Mouse (Mus musculus): ENCODE measurements around the gene Pus7l. TPM values are rescaled to one million over a fixed set of nuclear protein-coding genes. Genes with fewer than 3 reads are reported as not detected.

The Pus7l gene
- polyA plus RNA-seq, 1 experiment from 2014 or later, result 5.2 TPM

- no peak for ATAC-seq
- 85% methylated on average over 4 of the region's 4 CpGs for WGBS
- no peak overlapping the region for H3K4me2 ChIP-seq (ENCODE audit: low read length)
These were observed 1.5 kb upstream of the Pus7l start for GRCm38 (mm10) chr15:94544844-94545243.

DNA sequence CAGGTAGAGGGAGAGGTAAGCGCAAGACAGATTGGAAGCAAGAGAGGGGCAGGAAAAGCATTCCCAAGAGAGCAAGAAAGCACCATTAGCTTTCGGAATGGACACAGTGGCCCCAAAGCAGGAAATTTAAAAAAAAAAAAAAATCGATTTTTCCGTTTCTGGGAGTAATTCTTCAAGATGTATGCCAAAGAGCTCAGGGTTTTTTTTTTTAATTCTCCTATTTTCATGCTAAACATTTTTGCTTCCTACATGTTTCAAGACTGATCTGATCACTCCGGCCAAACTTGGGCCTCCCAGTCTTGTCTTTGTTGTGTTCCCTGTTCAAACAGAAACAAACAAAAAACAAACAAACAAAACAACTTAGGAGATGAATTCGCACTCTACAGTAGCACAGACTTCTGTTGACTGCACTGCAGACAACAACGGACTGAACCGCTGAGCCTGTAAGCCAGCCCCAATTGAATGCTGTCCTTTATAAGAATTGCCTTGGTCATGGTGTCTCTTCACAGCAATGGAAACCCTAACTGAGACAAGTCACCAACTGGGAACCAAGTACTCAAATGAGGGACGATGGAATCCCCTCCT, 797 bp upstream of the Pus7l start:
- no peaks in the 10 kb centered on the region for H3K27me3 ChIP-seq (replicated peaks; ENCODE audit: control insufficient read depth, insufficient read depth, low read length)

More at GRCm38 (mm10) chr15:94544844-94545243, 1.5 kb upstream of the Pus7l start:
- Histone ChIP-seq H3K27ac (ENCODE audit: low read depth, low read length) (no peak overlapping the region), H3K9me3 (replicated peaks; ENCODE audit: control insufficient read depth, low read length) (no peaks in the 10 kb centered on the region), H3K36me3 (ENCODE audit: control insufficient read depth, insufficient read depth, low read length) (no peaks in the 10 kb centered on the region), H3K4me1 (ENCODE audit: control insufficient read depth, insufficient read depth, low read length) (peaks cover 5% of the 10 kb centered on the region; the same call in 1 of the 2 replicates), H3K4me3 (ENCODE audit: low read depth, low read length) (no peak overlapping the region), H3K9ac (ENCODE audit: low read length) (no peak overlapping the region), H3K27me3 (replicated peaks; ENCODE audit: control insufficient read depth, insufficient read depth, low read length) (no peaks in the 10 kb centered on the region)
- no peak for DNase-seq (ENCODE audit: low spot score)

GRCm38 (mm10) chr15:94542567-94543408, 559 bp downstream of the Pus7l start:
- H3K4me2 ChIP-seq (ENCODE audit: low read length), result peak overlapping the region; percentile 72
- ATAC-seq (peak; percentile 88), DNase-seq (ENCODE audit: low spot score) (no peak)
- no peaks in the 10 kb centered on the region for H3K9me3 ChIP-seq (replicated peaks; ENCODE audit: control insufficient read depth, low read length)
- H3K9ac ChIP-seq (ENCODE audit: low read length), result peak overlapping the region; percentile 67
- peaks cover 5% of the 10 kb centered on the region; the same call in 1 of the 2 replicates for H3K4me1 ChIP-seq (ENCODE audit: control insufficient read depth, insufficient read depth, low read length)
- peak overlapping the region; percentile 62 for H3K4me3 ChIP-seq (ENCODE audit: low read depth, low read length)
- no peaks in the 10 kb centered on the region for H3K36me3 ChIP-seq (ENCODE audit: control insufficient read depth, insufficient read depth, low read length)
- 15% methylated on average over 12 of the region's 22 CpGs for WGBS
- no peak overlapping the region for H3K27ac ChIP-seq (ENCODE audit: low read depth, low read length)
- no peaks in the 10 kb centered on the region for H3K27me3 ChIP-seq (replicated peaks; ENCODE audit: control insufficient read depth, insufficient read depth, low read length)

More for the DNA sequence above, 797 bp upstream of the Pus7l start:
- peaks cover 5% of the 10 kb centered on the region; the same call in 1 of the 2 replicates for H3K4me1 ChIP-seq (ENCODE audit: control insufficient read depth, insufficient read depth, low read length)
- 36% methylated on average over 9 of the region's 9 CpGs for WGBS
- H3K4me3 ChIP-seq (ENCODE audit: low read depth, low read length), result peak overlapping the region; percentile 62
- no peaks in the 10 kb centered on the region for H3K9me3 ChIP-seq (replicated peaks; ENCODE audit: control insufficient read depth, low read length)
- ATAC-seq (no peak), DNase-seq (ENCODE audit: low spot score) (no peak)
- H3K27ac ChIP-seq (ENCODE audit: low read depth, low read length), result no peak overlapping the region
- H3K36me3 ChIP-seq (ENCODE audit: control insufficient read depth, insufficient read depth, low read length), result no peaks in the 10 kb centered on the region
- peak overlapping the region; percentile 67 for H3K9ac ChIP-seq (ENCODE audit: low read length)
- peak overlapping the region; percentile 72 for H3K4me2 ChIP-seq (ENCODE audit: low read length)

- H3K4me2 ChIP-seq (ENCODE audit: low read length), result no peak overlapping the region
- no peaks in the 10 kb centered on the region for H3K27me3 ChIP-seq (replicated peaks; ENCODE audit: control insufficient read depth, insufficient read depth, low read length)
- ATAC-seq, result no peak
- 95% methylated on average over 3 of the region's 3 CpGs for WGBS
- H3K4me3 ChIP-seq (ENCODE audit: low read depth, low read length), result no peak overlapping the region
- H3K9ac ChIP-seq (ENCODE audit: low read length), result no peak overlapping the region
- H3K9me3 ChIP-seq (replicated peaks; ENCODE audit: control insufficient read depth, low read length), result no peaks in the 10 kb centered on the region
- no peak for DNase-seq (ENCODE audit: low spot score)
- H3K4me1 ChIP-seq (ENCODE audit: control insufficient read depth, insufficient read depth, low read length), result peaks cover 5% of the 10 kb centered on the region; the same call in 1 of the 2 replicates
- H3K27ac ChIP-seq (ENCODE audit: low read depth, low read length), result no peak overlapping the region
- H3K36me3 ChIP-seq (ENCODE audit: control insufficient read depth, insufficient read depth, low read length), result no peaks in the 10 kb centered on the region
These were observed 4.1 kb downstream of the Pus7l start for GRCm38 (mm10) chr15:94539296-94539695.

DNA sequence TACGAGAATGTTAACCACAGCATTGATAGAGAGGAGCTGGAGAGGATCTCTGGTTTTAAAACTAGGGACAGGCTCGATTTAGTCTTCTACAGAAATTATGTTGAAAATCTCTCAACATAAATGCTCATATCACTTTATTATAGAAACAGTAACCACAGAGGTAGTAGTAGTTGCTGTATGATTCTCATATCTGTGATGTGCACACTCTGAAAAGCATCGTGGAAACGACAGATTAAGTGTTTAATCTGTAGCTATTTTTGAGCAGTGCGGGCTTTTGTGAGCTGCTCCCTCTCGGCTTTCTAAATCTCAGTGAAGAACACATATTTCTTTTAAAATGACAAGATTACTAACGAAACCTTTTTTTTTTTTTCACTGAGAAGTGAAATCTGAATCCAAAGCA, 7.8 kb downstream of the Pus7l start:
- no peaks in the 10 kb centered on the region for H3K27me3 ChIP-seq (replicated peaks; ENCODE audit: control insufficient read depth, insufficient read depth, low read length)
- H3K9me3 ChIP-seq (replicated peaks; ENCODE audit: control insufficient read depth, low read length), result no peaks in the 10 kb centered on the region
- no peak overlapping the region for H3K9ac ChIP-seq (ENCODE audit: low read length)
- no peak overlapping the region for H3K4me3 ChIP-seq (ENCODE audit: low read depth, low read length)
- H3K27ac ChIP-seq (ENCODE audit: low read depth, low read length), result no peak overlapping the region
- no peaks in the 10 kb centered on the region for H3K36me3 ChIP-seq (ENCODE audit: control insufficient read depth, insufficient read depth, low read length)
- WGBS, result 93% methylated on average over 7 of the region's 7 CpGs
- ATAC-seq (no peak), DNase-seq (ENCODE audit: low spot score) (no peak)
- no peaks in the 10 kb centered on the region for H3K4me1 ChIP-seq (ENCODE audit: control insufficient read depth, insufficient read depth, low read length)
- no peak overlapping the region for H3K4me2 ChIP-seq (ENCODE audit: low read length)

GRCm38 (mm10) chr15:94532956-94533355, 10.4 kb downstream of the Pus7l start:
- no peak overlapping the region for H3K4me2 ChIP-seq (ENCODE audit: low read length)
- H3K9ac ChIP-seq (ENCODE audit: low read length), result no peak overlapping the region
- H3K27ac ChIP-seq (ENCODE audit: low read depth, low read length), result no peak overlapping the region
- H3K4me1 ChIP-seq (ENCODE audit: control insufficient read depth, insufficient read depth, low read length), result no peaks in the 10 kb centered on the region
- no peak overlapping the region for H3K4me3 ChIP-seq (ENCODE audit: low read depth, low read length)
- no peaks in the 10 kb centered on the region for H3K9me3 ChIP-seq (replicated peaks; ENCODE audit: control insufficient read depth, low read length)
- no peak for DNase-seq (ENCODE audit: low spot score)
- ATAC-seq, result no peak
- 73% methylated on average over 6 of the region's 6 CpGs for WGBS
- H3K27me3 ChIP-seq (replicated peaks; ENCODE audit: control insufficient read depth, insufficient read depth, low read length), result no peaks in the 10 kb centered on the region
- H3K36me3 ChIP-seq (ENCODE audit: control insufficient read depth, insufficient read depth, low read length), result peaks cover 3% of the 10 kb centered on the region; the same call in 1 of the 2 replicates

DNA sequence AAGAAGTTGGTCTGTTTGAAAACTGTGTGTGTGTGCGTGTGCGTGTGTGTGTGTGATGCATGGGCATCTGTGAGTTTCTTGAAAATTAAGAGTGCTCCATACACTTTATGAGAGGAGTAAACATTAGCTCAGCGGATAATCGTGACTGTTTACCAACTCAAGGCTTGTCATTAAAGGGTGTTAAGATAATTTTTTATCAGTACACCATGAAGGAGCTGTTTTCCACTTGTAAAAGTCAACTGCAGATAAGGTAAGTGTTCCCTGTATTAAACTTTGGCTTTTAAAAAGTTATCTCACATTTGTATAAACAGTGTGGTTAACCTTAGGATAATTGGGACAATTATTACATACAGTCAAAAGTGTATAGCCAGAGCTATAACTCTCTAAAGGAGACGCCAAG, 11.0 kb downstream of the Pus7l start:
- Histone ChIP-seq H3K4me1 (ENCODE audit: control insufficient read depth, insufficient read depth, low read length) (no peaks in the 10 kb centered on the region), H3K36me3 (ENCODE audit: control insufficient read depth, insufficient read depth, low read length) (peaks cover 3% of the 10 kb centered on the region; the same call in 1 of the 2 replicates), H3K4me3 (ENCODE audit: low read depth, low read length) (no peak overlapping the region), H3K27me3 (replicated peaks; ENCODE audit: control insufficient read depth, insufficient read depth, low read length) (no peaks in the 10 kb centered on the region), H3K4me2 (ENCODE audit: low read length) (no peak overlapping the region), H3K9me3 (replicated peaks; ENCODE audit: control insufficient read depth, low read length) (no peaks in the 10 kb centered on the region), H3K27ac (ENCODE audit: low read depth, low read length) (no peak overlapping the region), H3K9ac (ENCODE audit: low read length) (no peak overlapping the region)
- 82% methylated on average over 5 of the region's 5 CpGs for WGBS
- no peak for DNase-seq (ENCODE audit: low spot score)
- no peak for ATAC-seq

DNA sequence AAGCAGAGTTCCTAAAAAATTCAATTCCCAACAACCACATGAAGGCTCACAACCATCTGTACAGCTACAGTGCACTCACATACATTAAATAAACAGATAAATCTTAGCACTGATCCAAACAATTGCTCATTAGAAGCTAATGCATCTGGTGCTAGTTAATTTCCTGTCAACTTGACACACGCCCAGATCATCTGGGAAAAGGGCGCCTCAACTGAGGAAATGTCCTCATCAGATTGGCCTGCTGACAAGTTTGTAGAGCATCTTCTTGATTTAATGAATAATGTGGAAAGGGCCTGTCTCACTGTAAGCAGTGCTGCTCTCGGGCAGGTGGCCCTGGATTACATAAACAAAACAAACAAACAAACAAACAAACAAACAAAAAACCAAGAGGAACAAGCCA, 12.8 kb downstream of the Pus7l start:
- Histone ChIP-seq H3K9me3 (replicated peaks; ENCODE audit: control insufficient read depth, low read length) (no peaks in the 10 kb centered on the region), H3K9ac (ENCODE audit: low read length) (no peak overlapping the region), H3K27ac (ENCODE audit: low read depth, low read length) (no peak overlapping the region), H3K27me3 (replicated peaks; ENCODE audit: control insufficient read depth, insufficient read depth, low read length) (no peaks in the 10 kb centered on the region), H3K4me1 (ENCODE audit: control insufficient read depth, insufficient read depth, low read length) (no peaks in the 10 kb centered on the region), H3K36me3 (ENCODE audit: control insufficient read depth, insufficient read depth, low read length) (peaks cover 3% of the 10 kb centered on the region; the same call in 1 of the 2 replicates), H3K4me3 (ENCODE audit: low read depth, low read length) (no peak overlapping the region), H3K4me2 (ENCODE audit: low read length) (no peak overlapping the region)
- 76% methylated on average over 3 of the region's 3 CpGs for WGBS
- no peak for DNase-seq (ENCODE audit: low spot score)
- ATAC-seq, result no peak

- WGBS, result 88% methylated on average over 12 of the region's 12 CpGs
- ATAC-seq (no peak), DNase-seq (ENCODE audit: low spot score) (no peak)
- Histone ChIP-seq H3K36me3 (ENCODE audit: control insufficient read depth, insufficient read depth, low read length) (peaks cover 3% of the 10 kb centered on the region; the same call in 1 of the 2 replicates), H3K4me1 (ENCODE audit: control insufficient read depth, insufficient read depth, low read length) (no peaks in the 10 kb centered on the region), H3K9ac (ENCODE audit: low read length) (no peak overlapping the region), H3K4me3 (ENCODE audit: low read depth, low read length) (no peak overlapping the region), H3K9me3 (replicated peaks; ENCODE audit: control insufficient read depth, low read length) (no peaks in the 10 kb centered on the region), H3K27ac (ENCODE audit: low read depth, low read length) (no peak overlapping the region), H3K27me3 (replicated peaks; ENCODE audit: control insufficient read depth, insufficient read depth, low read length) (no peaks in the 10 kb centered on the region), H3K4me2 (ENCODE audit: low read length) (no peak overlapping the region)
These were observed 18.4 kb downstream of the Pus7l start for GRCm38 (mm10) chr15:94524956-94525355.

All from forebrain, embryonic 14.5 days (tissue).